Mouse (Mus musculus) MEL (cell line): ENCODE measurements at regions not wholly inside any gene's neighbourhood (a gene's known extent, or its start where the extent isn't known, plus 50 kb on each side); places are given as distances from the start of the nearest gene placed in this dataset.

Experiments
- CTCF ChIP-seq, 3 experiments: IDR thresholded peaks in 2 of 3; conservative IDR thresholded peaks in 1 of 3; 2 replicates each; pipeline ENCODE4 v1.5.1; 2011 to 2012; ENCODE audit warnings: low read length in 3 of 3, low read depth in 2 of 3, mild to moderate bottlenecking in 2 of 3, improper control_type of control experiment in 1 of 3, inconsistent platforms in 1 of 3, mixed read lengths in 1 of 3, moderate library complexity in 1 of 3; ENCODE audit not compliant: control insufficient read depth in 1 of 3, insufficient read depth in 1 of 3, poor library complexity in 1 of 3, severe bottlenecking in 1 of 3
- E2F4 ChIP-seq: IDR thresholded peaks from 2 replicates; pipeline ENCODE4 v1.6.1; 2011; ENCODE audit warnings: low read depth, low read length, improper control_type of control experiment, borderline replicate concordance
- ELF1 ChIP-seq: IDR thresholded peaks from 2 replicates; pipeline ENCODE4 v1.6.1; 2014; ENCODE audit warnings: low read depth, mild to moderate bottlenecking, inconsistent platforms, low read length, improper control_type of control experiment, moderate library complexity
- GABPA ChIP-seq: IDR thresholded peaks from 2 replicates; pipeline ENCODE4 v1.6.1; 2012; ENCODE audit warnings: low read depth, mild to moderate bottlenecking, inconsistent platforms, low read length, improper control_type of control experiment, moderate library complexity
- JUND ChIP-seq: IDR thresholded peaks from 2 replicates; pipeline ENCODE4 v1.6.1; 2011; ENCODE audit warnings: low read depth, mild to moderate bottlenecking, improper control_type of control experiment, low read length
- MAX ChIP-seq: IDR thresholded peaks from 2 replicates; pipeline ENCODE4 v1.6.1; 2011; ENCODE audit warnings: low read length, improper control_type of control experiment
- POLR2A ChIP-seq, 2 experiments: IDR thresholded peaks; 2 replicates each; pipeline ENCODE4 v1.6.1; 2011 to 2012; ENCODE audit warnings: low read length in 2 of 2, mild to moderate bottlenecking in 2 of 2, control low read depth in 1 of 2, improper control_type of control experiment in 1 of 2, low read depth in 1 of 2, moderate library complexity in 1 of 2; ENCODE audit not compliant: control insufficient read depth in 1 of 2, insufficient read depth in 1 of 2, poor library complexity in 1 of 2

DNA sequence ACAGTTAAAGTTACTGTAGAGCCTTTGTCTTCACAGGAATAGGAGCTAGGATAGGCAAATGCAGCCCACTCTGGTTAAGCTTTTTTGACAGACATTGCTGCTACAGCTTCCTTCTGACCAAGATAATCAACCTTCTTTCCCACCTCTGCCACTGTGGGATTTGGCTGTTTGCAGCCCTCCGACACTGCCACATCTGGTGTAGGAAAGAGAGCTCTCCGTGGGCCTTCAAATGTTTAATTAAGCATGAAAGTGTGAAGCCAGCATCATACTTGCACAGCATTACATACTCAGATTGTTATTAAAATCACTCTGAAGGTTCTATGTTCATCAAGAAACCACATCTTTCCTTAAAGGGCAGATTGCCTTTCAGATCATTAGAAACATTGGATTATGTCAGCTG lies 1372.7 kb downstream of the Basp1 start:
- TF ChIP-seq E2F4: no peak
- TF ChIP-seq CTCF (IDR thresholded peaks at IDR 0.05 in 2 of 3, conservative IDR thresholded peaks at IDR 0.05 in 1 of 3; ENCODE audit: control insufficient read depth in 1 of 3, insufficient read depth in 1 of 3, low read depth in 2 of 3, low read length in 3 of 3, poor library complexity in 1 of 3, severe bottlenecking in 1 of 3): no peak
- no peak for TF ChIP-seq MAX
- no peak for TF ChIP-seq GABPA
- TF ChIP-seq POLR2A (IDR thresholded peaks at IDR 0.05; ENCODE audit: control insufficient read depth in 1 of 2, insufficient read depth in 1 of 2, low read depth in 1 of 2, low read length in 2 of 2, poor library complexity in 1 of 2): no peak
- TF ChIP-seq ELF1: no peak
- no peak for TF ChIP-seq JUND
